Mouse (Mus musculus): ENCODE results near the gene Kank2. TPM values are rescaled to one million over a fixed set of nuclear protein-coding genes. Genes with fewer than 3 reads are reported as not detected.
A peak's percentile ranks its signal among the peaks of the same experiment; 100 is the strongest.

The Kank2 gene
- polyA plus RNA-seq, 2 experiments, result 13.1 to 38.6 TPM

- peak; percentile 82 for DNase-seq (ENCODE audit: low spot score)
- H3K9ac ChIP-seq (ENCODE audit: low read depth, low read length, severe bottlenecking), result peak overlapping the region; percentile 90
- no peaks in the 10 kb centered on the region for H3K9me3 ChIP-seq (ENCODE audit: control insufficient read depth, low read length)
- no peak for TF ChIP-seq POLR2A (IDR thresholded peaks at IDR 0.05; ENCODE audit: borderline replicate concordance, extremely low read depth, insufficient read depth, insufficient read length)
- peak overlapping the region; percentile 81 for H3K4me3 ChIP-seq (replicated peaks; ENCODE audit: low read length)
- peak overlapping the region; percentile 94 for H3K27ac ChIP-seq (replicated peaks; ENCODE audit: low read depth, low read length)
- H3K4me2 ChIP-seq (replicated peaks; ENCODE audit: low read depth, low read length, severe bottlenecking), result peak overlapping the region; percentile 63
- 0% methylated on average over 18 of the region's 26 CpGs for WGBS
- peak; percentile 79 for ATAC-seq (ENCODE audit: low FRiP score, low read depth)
- peaks cover 55% of the 10 kb centered on the region for H3K36me3 ChIP-seq (ENCODE audit: control insufficient read depth, insufficient read depth, low read length)
- no peaks in the 10 kb centered on the region for H3K27me3 ChIP-seq (ENCODE audit: control insufficient read depth, insufficient read depth, low read length)
- peaks cover 18% of the 10 kb centered on the region for H3K4me1 ChIP-seq (ENCODE audit: control insufficient read depth, insufficient read depth, low read length)
Measured at GRCm38 (mm10) chr9:21797921-21798344, 611 bp downstream of the Kank2 start.

- H3K4me1 ChIP-seq (ENCODE audit: control insufficient read depth, insufficient read depth, low read length), result peaks cover 18% of the 10 kb centered on the region
Measured at GRCm38 (mm10) chr9:21796919-21797318, 1.6 kb downstream of the Kank2 start.

GRCm38 (mm10) chr9:21796259-21796658 is 2.3 kb downstream of the Kank2 start:
- peak overlapping the region; percentile 81; the same call in 1 of the 2 replicates for H3K4me3 ChIP-seq (replicated peaks; ENCODE audit: low read length)
- no peak for TF ChIP-seq POLR2A (IDR thresholded peaks at IDR 0.05; ENCODE audit: borderline replicate concordance, extremely low read depth, insufficient read depth, insufficient read length)
- DNase-seq (ENCODE audit: low spot score), result peak; percentile 11
- H3K9ac ChIP-seq (ENCODE audit: low read depth, low read length, severe bottlenecking), result peak overlapping the region; percentile 43
- peaks cover 18% of the 10 kb centered on the region for H3K4me1 ChIP-seq (ENCODE audit: control insufficient read depth, insufficient read depth, low read length)
- H3K9me3 ChIP-seq (ENCODE audit: control insufficient read depth, low read length), result no peaks in the 10 kb centered on the region
- WGBS, result 30% methylated on average over 3 of the region's 3 CpGs
- no peaks in the 10 kb centered on the region for H3K27me3 ChIP-seq (ENCODE audit: control insufficient read depth, insufficient read depth, low read length)
- no peak overlapping the region; the same call in 1 of the 2 replicates for H3K27ac ChIP-seq (replicated peaks; ENCODE audit: low read depth, low read length)
- H3K4me2 ChIP-seq (replicated peaks; ENCODE audit: low read depth, low read length, severe bottlenecking), result peak overlapping the region; percentile 63
- no peak for ATAC-seq (ENCODE audit: low FRiP score, low read depth)
- H3K36me3 ChIP-seq (ENCODE audit: control insufficient read depth, insufficient read depth, low read length), result peaks cover 59% of the 10 kb centered on the region

More at GRCm38 (mm10) chr9:21796919-21797318, 1.6 kb downstream of the Kank2 start:
- Histone ChIP-seq H3K27me3 (ENCODE audit: control insufficient read depth, insufficient read depth, low read length) (no peaks in the 10 kb centered on the region), H3K27ac (replicated peaks; ENCODE audit: low read depth, low read length) (no peak overlapping the region), H3K4me3 (replicated peaks; ENCODE audit: low read length) (peak overlapping the region; percentile 81), H3K9ac (ENCODE audit: low read depth, low read length, severe bottlenecking) (peak overlapping the region; percentile 28), H3K9me3 (ENCODE audit: control insufficient read depth, low read length) (no peaks in the 10 kb centered on the region), H3K36me3 (ENCODE audit: control insufficient read depth, insufficient read depth, low read length) (peaks cover 59% of the 10 kb centered on the region), H3K4me2 (replicated peaks; ENCODE audit: low read depth, low read length, severe bottlenecking) (peak overlapping the region; percentile 63)
- TF ChIP-seq POLR2A (IDR thresholded peaks at IDR 0.05; ENCODE audit: borderline replicate concordance, extremely low read depth, insufficient read depth, insufficient read length), result no peak
- 55% methylated on average over 3 of the region's 3 CpGs for WGBS
- DNase-seq (ENCODE audit: low spot score) (no peak), ATAC-seq (ENCODE audit: low FRiP score, low read depth) (no peak)

GRCm38 (mm10) chr9:21795579-21795978 is 3.0 kb downstream of the Kank2 start:
- WGBS, result 76% methylated on average over 5 of the region's 5 CpGs
- ATAC-seq (ENCODE audit: low FRiP score, low read depth), result no peak
- H3K4me3 ChIP-seq (replicated peaks; ENCODE audit: low read length), result peak overlapping the region; percentile 8; the same call in 1 of the 2 replicates
- no peak overlapping the region for H3K27ac ChIP-seq (replicated peaks; ENCODE audit: low read depth, low read length)
- peaks cover 18% of the 10 kb centered on the region for H3K4me1 ChIP-seq (ENCODE audit: control insufficient read depth, insufficient read depth, low read length)
- TF ChIP-seq POLR2A (IDR thresholded peaks at IDR 0.05; ENCODE audit: borderline replicate concordance, extremely low read depth, insufficient read depth, insufficient read length), result no peak
- H3K36me3 ChIP-seq (ENCODE audit: control insufficient read depth, insufficient read depth, low read length), result peaks cover 57% of the 10 kb centered on the region
- no peaks in the 10 kb centered on the region for H3K9me3 ChIP-seq (ENCODE audit: control insufficient read depth, low read length)
- H3K27me3 ChIP-seq (ENCODE audit: control insufficient read depth, insufficient read depth, low read length), result no peaks in the 10 kb centered on the region
- H3K9ac ChIP-seq (ENCODE audit: low read depth, low read length, severe bottlenecking), result 0 out of 2 replicates have a peak overlapping the region, but pooled peaks have one; percentile 43
- no peak for DNase-seq (ENCODE audit: low spot score)
- H3K4me2 ChIP-seq (replicated peaks; ENCODE audit: low read depth, low read length, severe bottlenecking), result peak overlapping the region; percentile 63

- H3K4me3 ChIP-seq (replicated peaks; ENCODE audit: low read length), result no peak overlapping the region
- H3K4me2 ChIP-seq (replicated peaks; ENCODE audit: low read depth, low read length, severe bottlenecking), result no peak overlapping the region
- ATAC-seq (ENCODE audit: low FRiP score, low read depth) (no peak), DNase-seq (ENCODE audit: low spot score) (no peak)
- no peaks in the 10 kb centered on the region for H3K9me3 ChIP-seq (ENCODE audit: control insufficient read depth, low read length)
- no peak for TF ChIP-seq POLR2A (IDR thresholded peaks at IDR 0.05; ENCODE audit: borderline replicate concordance, extremely low read depth, insufficient read depth, insufficient read length)
- peaks cover 18% of the 10 kb centered on the region for H3K4me1 ChIP-seq (ENCODE audit: control insufficient read depth, insufficient read depth, low read length)
- peaks cover 61% of the 10 kb centered on the region for H3K36me3 ChIP-seq (ENCODE audit: control insufficient read depth, insufficient read depth, low read length)
- no peak overlapping the region for H3K27ac ChIP-seq (replicated peaks; ENCODE audit: low read depth, low read length)
- no peak overlapping the region for H3K9ac ChIP-seq (ENCODE audit: low read depth, low read length, severe bottlenecking)
- 97% methylated on average over 21 of the region's 25 CpGs for WGBS
- no peaks in the 10 kb centered on the region for H3K27me3 ChIP-seq (ENCODE audit: control insufficient read depth, insufficient read depth, low read length)
Measured at GRCm38 (mm10) chr9:21794925-21795324, 3.6 kb downstream of the Kank2 start.
